Mouse (Mus musculus) heart, postnatal 36 days (tissue): ENCODE measurements at regions not wholly inside any gene's neighbourhood (a gene's known extent, or its start where the extent isn't known, plus 50 kb on each side); places are given as distances from the start of the nearest gene placed in this dataset.

Experiments used
- DNase-seq, 2 experiments: peaks; one replicate each; pipeline ENCODE4 v3.0.0; 2021 to 2022
- intact Hi-C: fragments of 180-260 bp; cut with DNase I; formaldehyde crosslinking; loops from one replicate; pipeline ENCODE4 v1.15.1; 2025

DNA sequence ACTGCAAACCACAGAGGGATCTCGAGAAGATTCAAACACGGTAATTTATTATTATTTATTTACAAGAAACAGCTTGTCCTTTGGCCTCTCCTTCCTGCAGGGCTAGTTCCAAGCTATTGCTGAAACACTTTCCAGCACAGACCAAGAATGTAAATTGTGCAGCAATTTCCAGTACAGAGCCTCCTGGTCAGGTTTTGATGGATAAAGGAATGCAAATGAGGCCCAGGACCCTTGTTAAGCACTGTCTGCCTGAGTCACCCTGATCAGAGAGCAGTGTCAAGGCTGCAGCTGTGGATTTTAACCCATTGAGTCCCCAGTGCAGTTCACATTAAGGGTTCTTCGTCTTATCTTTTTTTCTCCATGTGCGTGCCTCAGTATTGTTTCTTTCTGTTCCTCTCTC lies 142.3 kb upstream of the Zkscan2 start:
- no peak for DNase-seq
- intact Hi-C loops: no loop called here

DNA sequence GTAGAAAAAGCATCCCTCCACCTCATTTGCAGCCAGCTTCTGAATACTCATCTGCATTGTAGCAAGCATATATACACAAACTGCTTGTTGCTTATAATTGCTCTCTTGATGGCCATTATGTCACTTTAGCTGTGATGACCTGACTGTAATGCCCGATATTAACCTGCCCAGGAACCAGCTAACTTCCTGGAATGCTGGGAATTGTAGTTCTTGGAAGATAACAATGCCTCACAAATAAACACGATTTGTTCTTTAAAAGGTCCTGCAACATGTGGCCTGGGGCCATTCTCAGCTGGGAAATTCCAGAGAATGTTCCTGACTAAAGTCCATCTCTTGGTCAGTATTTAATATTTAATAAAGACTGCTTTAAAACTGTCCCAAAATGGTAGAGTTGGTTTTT lies 143.2 kb upstream of the Zkscan2 start:
- DNase-seq: no peak
- intact Hi-C loops: no loop called here

GRCm38 (mm10) chr7:123645521-123645920 lies 145.3 kb upstream of the Zkscan2 start:
- no peak for DNase-seq
- intact Hi-C loops: no loop called here

DNA sequence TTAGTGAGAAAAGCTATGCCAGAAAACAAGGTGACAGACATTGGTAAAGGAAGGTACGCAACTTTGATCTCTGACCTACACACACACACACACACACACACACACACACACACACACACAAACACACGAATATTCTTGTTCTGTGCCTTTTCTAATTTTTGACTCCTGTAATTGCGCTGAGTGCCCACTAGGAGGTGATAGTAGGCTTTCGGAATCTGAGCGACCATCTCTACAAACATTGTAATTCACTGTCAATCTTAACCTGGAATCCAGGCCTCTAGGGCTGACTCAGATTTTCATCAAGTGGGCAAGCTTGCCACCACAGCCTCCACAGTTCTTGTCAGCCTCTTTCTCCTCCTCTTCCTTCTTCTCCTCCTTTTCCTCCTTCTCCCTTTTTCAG lies 165.2 kb upstream of the Zkscan2 start:
- intact Hi-C loops: no loop called here
- DNase-seq: no peak

- intact Hi-C loops: no loop called here
- no peak for DNase-seq
These were observed 184.5 kb upstream of the Zkscan2 start for GRCm38 (mm10) chr7:123684762-123685161.

- DNase-seq: no peak
- intact Hi-C loops: no loop called here
These were observed 186.3 kb upstream of the Zkscan2 start for GRCm38 (mm10) chr7:123686547-123686946.

GRCm38 (mm10) chr7:123731016-123731415 lies 230.8 kb upstream of the Zkscan2 start:
- intact Hi-C loops: no loop called here
- DNase-seq: no peak

- intact Hi-C loops: no loop called here
- no peak for DNase-seq
These were observed 232.8 kb upstream of the Zkscan2 start for GRCm38 (mm10) chr7:123733061-123733460.

DNA sequence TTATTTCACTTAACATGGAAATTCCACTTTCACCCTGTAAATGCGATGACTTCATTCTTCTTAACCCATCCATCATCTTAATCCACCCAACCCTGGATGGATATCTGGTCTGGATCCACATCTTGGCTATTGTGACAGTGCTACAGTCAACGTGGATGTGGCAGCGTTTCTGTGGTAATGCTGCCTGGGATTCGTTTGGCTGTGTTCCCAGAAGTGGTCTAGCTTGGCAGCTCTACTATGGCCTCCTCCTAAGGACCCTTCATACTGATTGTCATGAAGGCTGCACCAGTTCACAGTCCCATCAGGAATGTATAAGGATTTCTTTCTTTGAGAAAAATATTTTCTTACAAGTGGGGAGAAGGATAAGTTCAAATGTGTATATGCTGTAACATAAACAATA lies 234.7 kb upstream of the Hs3st4 start:
- intact Hi-C loops: no loop called here
- no peak for DNase-seq

GRCm38 (mm10) chr7:123753252-123753651 lies 229.4 kb upstream of the Hs3st4 start:
- intact Hi-C loops: no loop called here
- DNase-seq: no peak

GRCm38 (mm10) chr7:123795036-123795435 lies 187.6 kb upstream of the Hs3st4 start:
- DNase-seq: no peak
- intact Hi-C loops: no loop called here

GRCm38 (mm10) chr7:123796096-123796495 lies 186.6 kb upstream of the Hs3st4 start:
- no peak for DNase-seq
- intact Hi-C loops: no loop called here

DNA sequence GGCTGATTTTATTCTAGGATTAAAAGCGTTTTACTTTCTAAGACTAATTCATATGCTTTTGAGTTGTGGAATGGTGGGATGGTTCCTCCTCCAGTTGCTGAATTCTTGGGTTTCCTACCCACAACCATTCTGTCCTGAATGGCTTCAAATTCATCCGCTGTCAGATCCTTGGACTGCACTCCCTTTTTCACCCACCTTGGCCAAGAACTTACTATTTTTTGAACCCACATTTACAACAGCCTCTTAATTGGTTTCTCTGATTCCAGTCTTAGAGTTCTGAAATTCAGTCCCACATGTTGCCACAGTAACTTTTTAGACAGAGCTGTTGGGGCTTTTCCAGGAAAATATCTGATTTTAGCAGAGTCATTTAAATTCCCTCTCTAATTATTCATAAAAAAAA lies 177.0 kb upstream of the Hs3st4 start:
- intact Hi-C loops: no loop called here
- DNase-seq: no peak

GRCm38 (mm10) chr7:123823976-123824375 lies 158.7 kb upstream of the Hs3st4 start:
- DNase-seq: no peak
- intact Hi-C loops: no loop called here

DNA sequence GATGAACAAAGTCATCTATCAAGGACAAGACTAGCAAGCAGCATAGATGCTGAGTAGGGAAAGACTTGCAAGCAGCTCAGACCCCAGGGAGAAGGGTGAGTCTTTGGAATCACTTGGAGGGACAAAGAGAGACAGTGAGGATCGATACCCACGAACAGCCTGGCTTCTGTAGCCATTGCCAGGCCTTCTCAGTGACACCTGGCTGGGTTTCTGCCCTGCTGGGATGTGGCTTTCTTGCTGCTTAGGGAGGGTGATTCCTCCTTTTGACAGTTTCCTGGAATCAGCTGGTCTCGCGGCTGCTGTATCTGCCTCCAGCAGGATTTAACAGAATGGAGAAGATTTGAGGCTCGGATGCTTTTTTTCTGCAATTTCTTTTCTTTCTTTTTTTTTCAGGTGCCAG lies 156.3 kb upstream of the Hs3st4 start:
- intact Hi-C loops: no loop called here

DNA sequence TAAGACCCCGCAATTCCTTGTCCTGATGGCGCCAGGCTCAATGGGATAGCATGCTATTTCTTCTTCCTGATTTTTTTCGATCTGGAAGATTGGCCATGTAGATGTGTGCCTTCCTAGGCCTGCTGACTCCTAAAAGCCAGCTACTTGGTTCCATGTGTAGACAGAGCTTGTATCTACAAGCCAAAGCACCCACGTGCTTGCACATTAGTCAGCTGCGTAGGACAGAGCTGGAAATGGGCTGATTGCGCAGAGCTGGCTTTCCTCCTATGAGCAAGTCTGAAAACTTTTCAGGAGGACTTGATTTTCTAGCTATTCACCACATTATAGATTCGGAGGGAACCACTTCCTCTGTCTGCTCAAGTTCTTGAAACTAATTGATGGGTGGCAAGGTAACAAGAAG lies 140.1 kb upstream of the Hs3st4 start:
- intact Hi-C loops: no loop called here

More for the DNA sequence above, 156.3 kb upstream of the Hs3st4 start:
- no peak for DNase-seq

GRCm38 (mm10) chr7:123847081-123847480 lies 135.6 kb upstream of the Hs3st4 start:
- intact Hi-C loops: no loop called here
- DNase-seq: no peak

More for the DNA sequence above, 140.1 kb upstream of the Hs3st4 start:
- no peak for DNase-seq

DNA sequence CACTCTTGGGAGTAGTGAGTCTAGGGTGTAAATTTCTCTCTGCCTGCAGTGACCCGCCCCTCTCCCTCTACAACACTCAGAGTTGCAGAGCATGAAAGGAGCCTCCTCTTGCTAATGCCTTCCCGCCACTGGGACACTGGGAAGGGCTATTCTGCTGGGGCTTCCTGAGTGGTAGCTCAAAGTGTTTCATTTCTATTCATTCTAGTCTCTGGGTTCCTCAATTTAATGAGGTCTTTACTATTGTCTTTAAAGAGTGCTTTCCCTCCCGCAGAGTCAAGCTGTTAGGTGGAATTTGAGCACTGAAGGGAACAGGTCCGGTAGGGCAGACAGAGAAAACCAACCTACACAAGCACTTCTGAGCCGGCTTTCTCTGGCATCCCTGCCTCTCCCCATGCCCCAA lies 134.0 kb upstream of the Hs3st4 start:
- intact Hi-C loops: no loop called here
- no peak for DNase-seq

- DNase-seq: no peak
- intact Hi-C loops: no loop called here
These were observed 133.4 kb upstream of the Hs3st4 start for GRCm38 (mm10) chr7:123849220-123849619.

- peak in 1 of 2 experiments; percentile 3 for DNase-seq
These were observed 132.1 kb upstream of the Hs3st4 start for GRCm38 (mm10) chr7:123850272-123851197.

DNA sequence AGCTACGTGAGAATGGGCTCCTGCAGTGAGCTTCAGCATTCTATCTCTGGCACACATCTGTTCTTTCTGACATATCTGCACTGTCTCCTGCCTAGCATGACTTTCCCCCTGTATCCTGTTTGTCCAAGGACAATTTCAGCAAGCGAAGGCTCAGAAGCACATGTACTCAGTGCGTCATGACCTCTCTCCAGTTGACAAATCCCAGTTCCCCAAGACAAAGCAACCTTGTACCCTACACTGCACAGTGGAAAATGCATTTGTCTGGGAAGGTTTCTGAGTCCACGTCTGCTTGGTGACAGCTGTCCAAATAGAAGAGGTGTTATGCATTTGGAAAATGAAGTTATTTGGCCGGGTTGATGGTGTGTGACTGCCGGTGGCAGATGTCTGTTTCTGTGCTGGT lies 125.1 kb upstream of the Hs3st4 start:
- intact Hi-C loops: no loop called here
- no peak for DNase-seq

More at GRCm38 (mm10) chr7:123850272-123851197, 132.1 kb upstream of the Hs3st4 start:
- intact Hi-C loops: no loop called here

GRCm38 (mm10) chr7:123861706-123862105 lies 121.0 kb upstream of the Hs3st4 start:
- intact Hi-C loops: no loop called here
- DNase-seq: no peak
